Mouse (Mus musculus) fat pad, adult 2 months (tissue): Measurements from ENCODE around the gene Ccnjl.

Experiments
- DNase-seq: peaks from one replicate; pipeline ENCODE4 v3.0.0-alpha.2; 2011; ENCODE audit warnings: low read depth, low spot score; ENCODE audit errors: extremely low read depth

The Ccnjl gene

GRCm38 (mm10) chr11:43621769-43622168 is 93.2 kb downstream of the Ccnjl start:
- DNase-seq = no peak

- no peak for DNase-seq
These were observed 95.8 kb downstream of the Ccnjl start for GRCm38 (mm10) chr11:43624341-43624740.

DNA sequence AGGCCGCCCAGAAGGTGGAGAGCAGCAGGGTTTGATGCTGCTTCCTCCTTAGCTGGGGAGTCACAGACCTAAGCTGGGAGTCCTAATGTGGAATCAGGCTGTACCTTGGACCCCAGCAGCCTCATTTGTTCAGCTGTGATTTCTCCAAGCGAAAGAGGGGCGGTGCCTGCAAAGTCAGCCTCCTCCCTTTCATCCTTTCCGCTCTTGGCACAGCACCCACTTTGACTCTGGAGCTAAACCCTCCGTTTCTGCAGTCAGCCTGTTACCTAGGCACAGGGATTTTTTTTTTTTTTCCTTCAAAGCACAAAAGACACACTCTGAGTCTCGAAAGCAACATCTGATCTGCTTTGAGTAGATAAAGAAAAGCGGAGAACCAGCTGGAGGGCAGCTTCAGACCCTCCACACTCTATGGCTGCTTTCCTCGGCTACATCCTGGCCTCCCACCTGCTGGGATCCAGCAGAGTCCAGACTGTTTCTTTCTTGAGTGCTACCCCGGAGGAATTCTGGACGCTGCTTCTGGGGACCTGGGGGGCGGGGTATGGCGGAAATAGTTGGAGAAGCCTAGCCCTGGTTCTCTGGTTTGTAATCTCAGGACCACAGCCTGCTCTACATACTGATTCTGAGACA is 97.8 kb downstream of the Ccnjl start:
- no peak for DNase-seq

- DNase-seq = no peak
These were observed 98.5 kb downstream of the Ccnjl start for GRCm38 (mm10) chr11:43626927-43627645.

GRCm38 (mm10) chr11:43631645-43632044 is 103.1 kb downstream of the Ccnjl start:
- DNase-seq = no peak

- DNase-seq = no peak
These were observed 104.0 kb downstream of the Ccnjl start for GRCm38 (mm10) chr11:43632566-43632965.

GRCm38 (mm10) chr11:43633165-43633564 is 104.6 kb downstream of the Ccnjl start:
- DNase-seq = no peak

DNA sequence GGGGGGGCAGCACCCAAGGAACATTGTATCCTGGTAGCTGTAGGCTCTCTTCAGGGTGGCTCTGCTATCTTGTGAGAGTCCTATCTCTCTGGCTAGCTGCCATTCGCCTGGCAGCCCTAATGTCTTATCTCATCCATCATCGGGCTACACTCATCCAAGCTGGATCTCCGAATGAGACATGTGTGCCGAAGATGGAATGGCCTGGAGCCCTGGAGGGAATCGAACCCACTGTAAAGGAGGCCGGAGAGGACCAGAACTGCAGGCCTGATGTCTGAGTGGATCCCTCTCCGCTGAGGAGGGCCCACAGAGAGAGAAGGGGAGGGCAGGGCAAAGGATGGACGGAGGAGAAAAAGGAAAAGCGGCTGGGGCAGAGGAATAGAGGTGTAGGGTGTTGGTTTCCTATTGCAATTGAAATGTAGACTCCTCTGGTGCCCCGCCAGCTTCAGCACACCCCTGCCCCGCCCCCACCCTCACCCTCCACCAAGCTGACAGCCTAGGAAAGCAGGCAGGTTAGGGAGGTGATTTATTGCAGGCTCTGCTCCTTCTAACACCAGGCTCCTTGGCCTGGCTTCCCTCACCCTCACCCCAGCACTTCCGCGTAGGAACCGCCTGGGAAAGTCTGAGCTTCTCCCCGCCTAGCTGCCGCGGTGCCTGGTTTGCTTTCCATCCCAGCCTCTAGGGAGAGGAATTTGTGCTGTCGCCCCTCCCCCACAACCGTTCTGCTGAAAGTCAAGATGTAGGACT is 105.2 kb downstream of the Ccnjl start:
- DNase-seq = no peak
